In genomic region chr13:106746823-106747222, GRCm38 (mm10) we compare ENCODE assay signal across 13 mouse cellular contexts.
"Had no signal": no experiment of that assay in that cellular context is flagged by ENCODE, and none has a peak within 500 bp of the region (broad histone marks: within the 10 kb centered on the region; RNA-seq: fewer than 3 reads in every experiment).

No protein-coding gene starts in this region.

- H3K36me3 ChIP-seq: limb, embryonic 10.5 days; limb, embryonic 13.5 days; liver, embryonic 12.5 days; liver, embryonic 15.5 days; lung, embryonic 15.5 days had no signal

- H3K4me3 ChIP-seq: limb, embryonic 10.5 days; limb, embryonic 13.5 days; liver, embryonic 12.5 days; liver, embryonic 15.5 days; lung, embryonic 15.5 days had no signal

- H3K4me1 ChIP-seq: limb, embryonic 10.5 days; limb, embryonic 13.5 days; liver, embryonic 12.5 days; liver, embryonic 15.5 days; lung, embryonic 15.5 days had no signal

- DNase-seq: kidney, adult 9 months; liver; lung, adult 18-20 months; lung, postnatal 10 days; lung, postnatal 4 days; midbrain, embryonic 14.5 days; thymus, adult 18-20 months; thymus, postnatal 36 days had no signal

- H3K27ac ChIP-seq: limb, embryonic 10.5 days; limb, embryonic 13.5 days; liver, embryonic 12.5 days; liver, embryonic 15.5 days; lung, embryonic 15.5 days had no signal

- H3K27me3 ChIP-seq: limb, embryonic 13.5 days; liver, embryonic 12.5 days; liver, embryonic 15.5 days; lung, embryonic 15.5 days had no signal
